Mouse (Mus musculus) gastrocnemius, postnatal 25 days (tissue): ENCODE data around the gene Tsnaxip1. TPM values are rescaled to one million over a fixed set of nuclear protein-coding genes. Genes with fewer than 3 reads are reported as not detected.

Experiments used
- DNase-seq: peaks from one replicate; pipeline ENCODE4 v3.0.0; 2022
- long read RNA-seq, 2 experiments: library from polyadenylated mRNA; stranded (forward); transcript quantifications; one replicate each; pipeline ENCODE4 v2.0.0; 2021
- total RNA-seq, 2 experiments: library from RNA; stranded (reverse); gene quantifications; 1 replicate in 1 of 2; 2 replicates in 1 of 2; pipeline ENCODE4 v1.2.3; 2021

The Tsnaxip1 gene
- not detected for total RNA-seq
- long read RNA-seq, experiment 1, result 0 reads
- long read RNA-seq, experiment 2, result 0 reads

GRCm38 (mm10) chr8:105826861-105827848 is at the start of gene Tsnaxip1, which contains the start of gene Ranbp10:
Tsnaxip1 (plus strand) TSS chr8:105827731.
Ranbp10 (minus strand) TSS chr8:105827350.
- peak; percentile 97 for DNase-seq

- DNase-seq, result no peak
These were observed 49.7 kb upstream of the Tsnaxip1 start for GRCm38 (mm10) chr8:105777833-105778232.

GRCm38 (mm10) chr8:105780298-105780697 is 47.2 kb upstream of the Tsnaxip1 start:
- no peak for DNase-seq

GRCm38 (mm10) chr8:105788241-105788640 is 39.3 kb upstream of the Tsnaxip1 start:
- no peak for DNase-seq

- no peak for DNase-seq
These were observed 38.6 kb upstream of the Tsnaxip1 start for GRCm38 (mm10) chr8:105788927-105789326.

GRCm38 (mm10) chr8:105789626-105790025 is 37.9 kb upstream of the Tsnaxip1 start:
- no peak for DNase-seq

- no peak for DNase-seq
These were observed 34.2 kb upstream of the Tsnaxip1 start for GRCm38 (mm10) chr8:105793331-105793730.

- no peak for DNase-seq
These were observed 33.4 kb upstream of the Tsnaxip1 start for GRCm38 (mm10) chr8:105794009-105794598.

- no peak for DNase-seq
These were observed 31.7 kb upstream of the Tsnaxip1 start for GRCm38 (mm10) chr8:105795785-105796184.

GRCm38 (mm10) chr8:105798408-105798807 is 29.1 kb upstream of the Tsnaxip1 start:
- DNase-seq, result no peak

- DNase-seq, result peak; percentile 73
These were observed 28.3 kb upstream of the Tsnaxip1 start for GRCm38 (mm10) chr8:105799091-105799812.

GRCm38 (mm10) chr8:105801153-105801904 is 26.2 kb upstream of the Tsnaxip1 start:
- no peak for DNase-seq

- no peak for DNase-seq
These were observed 22.7 kb upstream of the Tsnaxip1 start for GRCm38 (mm10) chr8:105804797-105805196.

- DNase-seq, result no peak
These were observed 22.2 kb upstream of the Tsnaxip1 start for GRCm38 (mm10) chr8:105805346-105805745.

- DNase-seq, result no peak
These were observed 21.6 kb upstream of the Tsnaxip1 start for GRCm38 (mm10) chr8:105805964-105806363.

GRCm38 (mm10) chr8:105807766-105808165 is 19.8 kb upstream of the Tsnaxip1 start:
- DNase-seq, result no peak

GRCm38 (mm10) chr8:105808480-105808879 is 19.1 kb upstream of the Tsnaxip1 start:
- peak; percentile 55 for DNase-seq

GRCm38 (mm10) chr8:105810245-105810786 is 17.2 kb upstream of the Tsnaxip1 start:
- DNase-seq, result no peak

- no peak for DNase-seq
These were observed 16.5 kb upstream of the Tsnaxip1 start for GRCm38 (mm10) chr8:105811061-105811460.

GRCm38 (mm10) chr8:105811543-105811942 is 16.0 kb upstream of the Tsnaxip1 start:
- DNase-seq, result no peak

- DNase-seq, result no peak
These were observed 15.0 kb upstream of the Tsnaxip1 start for GRCm38 (mm10) chr8:105812511-105812910.
